Mouse (Mus musculus) embryonic stem cell, embryonic (primary cell): Measurements from ENCODE around the gene Cdkal1.

Source experiments
- CTCF ChIA-PET, 4 experiments: fragments of 300-600 bp in 2 of 4; fragments of 350-600 bp in 2 of 4; sonication (Branson Sonifier 250); formaldehyde crosslinking; loops; one replicate each; lab custom pipeline; 2022; ENCODE audit warnings: inconsistent platforms in 2 of 4; lab: Charles Lee
- POLR2A ChIA-PET, 4 experiments: fragments of 300-600 bp in 2 of 4; fragments of 350-600 bp in 2 of 4; sonication (Branson Sonifier 250); formaldehyde crosslinking; loops; one replicate each; lab custom pipeline; 2022; ENCODE audit warnings: antibody characterized with exemption in 4 of 4, inconsistent platforms in 1 of 4; lab: Charles Lee

The Cdkal1 gene

GRCm38 (mm10) chr13:29353888-29354415 is 501.5 kb downstream of the Cdkal1 start:
- ChIA-PET CTCF (no interaction called here), POLR2A (interaction anchor here in 2 of 4 experiments (0.6 to 1.2 kb wide), 2 partner anchors 15 to 178 kb away, joined by 3 read pairs; no protein-coding TSS in a partner anchor)

- ChIA-PET POLR2A (no interaction called here), CTCF (no interaction called here)
Observed at GRCm38 (mm10) chr13:29351023-29351684, 504.3 kb downstream of the Cdkal1 start.

- ChIA-PET POLR2A (no interaction called here), CTCF (no interaction called here)
Observed at GRCm38 (mm10) chr13:29350004-29350403, 505.5 kb downstream of the Cdkal1 start.

GRCm38 (mm10) chr13:29349386-29349961 is 506.0 kb downstream of the Cdkal1 start:
- ChIA-PET CTCF (no interaction called here), POLR2A (no interaction called here)

GRCm38 (mm10) chr13:29348331-29348730 is 507.1 kb downstream of the Cdkal1 start:
- ChIA-PET POLR2A (no interaction called here), CTCF (no interaction called here)

- POLR2A ChIA-PET, result no interaction called here
Observed at GRCm38 (mm10) chr13:29332640-29333412, 522.6 kb downstream of the Cdkal1 start.

GRCm38 (mm10) chr13:29325946-29326345 is 529.5 kb downstream of the Cdkal1 start:
- POLR2A ChIA-PET, result no interaction called here
- CTCF ChIA-PET, result interaction anchor here in 1 of 4 experiments (0.7 kb wide), 1 partner anchor 373 kb away, joined by 3 read pairs; no protein-coding TSS in a partner anchor

More at GRCm38 (mm10) chr13:29332640-29333412, 522.6 kb downstream of the Cdkal1 start:
- CTCF ChIA-PET, result interaction anchor here in 1 of 4 experiments (1.3 kb wide), 1 partner anchor 375 kb away, joined by 3 read pairs; no protein-coding TSS in a partner anchor

- CTCF ChIA-PET, result no interaction called here
- POLR2A ChIA-PET, result no interaction called here
Observed at GRCm38 (mm10) chr13:29320421-29320820, 535.1 kb downstream of the Cdkal1 start.

- POLR2A ChIA-PET, result interaction anchor here in 2 of 4 experiments (0.7 kb wide), 2 partner anchors 46 to 290 kb away, joined by 3 read pairs; no protein-coding TSS in a partner anchor
- CTCF ChIA-PET, result no interaction called here
Observed at GRCm38 (mm10) chr13:29317703-29318102, 537.8 kb downstream of the Cdkal1 start.

- CTCF ChIA-PET, result no interaction called here
Observed at GRCm38 (mm10) chr13:29316271-29316670, 539.2 kb downstream of the Cdkal1 start.

GRCm38 (mm10) chr13:29312026-29312425 is 543.4 kb downstream of the Cdkal1 start:
- ChIA-PET CTCF (no interaction called here), POLR2A (no interaction called here)

More at GRCm38 (mm10) chr13:29316271-29316670, 539.2 kb downstream of the Cdkal1 start:
- POLR2A ChIA-PET, result no interaction called here

GRCm38 (mm10) chr13:29307420-29307819 is 548.1 kb downstream of the Cdkal1 start:
- ChIA-PET CTCF (no interaction called here), POLR2A (no interaction called here)

- CTCF ChIA-PET, result no interaction called here
- POLR2A ChIA-PET, result interaction anchor here in 1 of 4 experiments (0.5 to 1.3 kb wide), 2 partner anchors 13 to 766 kb away, joined by 3 read pairs; no protein-coding TSS in a partner anchor
Observed at GRCm38 (mm10) chr13:29292608-29293240, 562.8 kb downstream of the Cdkal1 start.

- POLR2A ChIA-PET, result interaction anchor here in 1 of 4 experiments (4.2 kb wide), 1 partner anchor 11 kb away, joined by 20 read pairs; no protein-coding TSS in a partner anchor
- CTCF ChIA-PET, result no interaction called here
Observed at GRCm38 (mm10) chr13:29290569-29290968, 564.9 kb downstream of the Cdkal1 start.

- ChIA-PET CTCF (no interaction called here), POLR2A (interaction anchor here in 2 of 4 experiments (0.6 to 1.0 kb wide), 2 partner anchors 75 to 586 kb away, joined by 3 read pairs; no protein-coding TSS in a partner anchor)
Observed at GRCm38 (mm10) chr13:29285058-29285457, 570.4 kb downstream of the Cdkal1 start.

- CTCF ChIA-PET, result no interaction called here
- POLR2A ChIA-PET, result no interaction called here
Observed at GRCm38 (mm10) chr13:29281556-29281955, 573.9 kb downstream of the Cdkal1 start.

GRCm38 (mm10) chr13:29278156-29278555 is 577.3 kb downstream of the Cdkal1 start:
- ChIA-PET CTCF (interaction anchor here in 1 of 4 experiments (0.6 kb wide), 1 partner anchor 31 kb away, joined by 3 read pairs; no protein-coding TSS in a partner anchor), POLR2A (interaction anchor here in 3 of 4 experiments (0.6 to 2.9 kb wide), 7 partner anchors 9 to 367 kb away, joined by 3 to 20 read pairs (median 3); no protein-coding TSS in a partner anchor)

GRCm38 (mm10) chr13:29274296-29274695 is 581.2 kb downstream of the Cdkal1 start:
- CTCF ChIA-PET, result no interaction called here
- POLR2A ChIA-PET, result no interaction called here
